Mouse (Mus musculus) liver, postnatal 0 days (tissue): ENCODE results near the gene Cxcl1. TPM values are rescaled to one million over a fixed set of nuclear protein-coding genes. Genes with fewer than 3 reads are reported as not detected.

Source experiments
- ATAC-seq: fragments of 200-750 bp; cut with Nextera tagmentation; 2 replicates; pipeline ENCODE4 v1.8.0; 2017; ENCODE audit warnings: mild to moderate bottlenecking, moderate library complexity
- DNase-seq: peaks from one replicate; pipeline ENCODE4 v3.0.0-alpha.2; 2016
- H3K27ac ChIP-seq: fragments of 300-500 bp; sonication (generic); 2 replicates; pipeline ENCODE4 v1.5.1; 2014; ENCODE audit warnings: antibody characterized with exemption, moderate library complexity, mild to moderate bottlenecking, low read depth
- H3K27me3 ChIP-seq: fragments of 300-500 bp; sonication (generic); 2 replicates; pipeline ENCODE4 v1.6.1; 2014; ENCODE audit warnings: low read length, control low read depth, mixed read lengths; ENCODE audit not compliant: insufficient read depth
- H3K36me3 ChIP-seq: fragments of 300-500 bp; sonication (generic); replicated peaks from 2 replicates; pipeline ENCODE4 v1.6.1; 2014; ENCODE audit warnings: mild to moderate bottlenecking, control low read depth, low read length, moderate library complexity, mixed read lengths; ENCODE audit not compliant: insufficient read depth
- H3K4me1 ChIP-seq: fragments of 300-500 bp; sonication (generic); 2 replicates; pipeline ENCODE4 v1.6.1; 2014; ENCODE audit warnings: antibody characterized with exemption, mild to moderate bottlenecking, control low read depth; ENCODE audit not compliant: insufficient read depth
- H3K4me2 ChIP-seq: fragments of 300-500 bp; sonication (generic); 2 replicates; pipeline ENCODE4 v1.6.1; 2014; ENCODE audit warnings: low read depth, mild to moderate bottlenecking, low read length, moderate library complexity, mixed read lengths
- H3K4me3 ChIP-seq: fragments of 300-500 bp; sonication (generic); 2 replicates; pipeline ENCODE4 v1.5.1; 2014; ENCODE audit warnings: low read depth, low read length
- H3K9ac ChIP-seq: fragments of 300-500 bp; sonication (generic); replicated peaks from 2 replicates; pipeline ENCODE4 v1.6.1; 2014; ENCODE audit warnings: mild to moderate bottlenecking, moderate library complexity
- H3K9me3 ChIP-seq: fragments of 300-500 bp; sonication (generic); 2 replicates; pipeline ENCODE4 v1.6.1; 2016; ENCODE audit warnings: mild to moderate bottlenecking, control low read depth, low read length, mixed read lengths
- CTCF ChIP-seq: sonication (generic); IDR thresholded peaks from 2 replicates; pipeline ENCODE4 v1.5.1; 2016; ENCODE audit warnings: antibody characterized with exemption, low read depth
- EP300 ChIP-seq: IDR thresholded peaks from 2 replicates; pipeline ENCODE4 v1.6.1; 2016; ENCODE audit warnings: antibody characterized with exemption, low read depth, mild to moderate bottlenecking
- WGBS: fragments of 180-500 bp; shearing (Covaris S2); extraction: QIAGEN DNeasy Blood & Tissue Kit; methylation state at CpG from one replicate; pipeline ENCODE4 v1.1.7; 2014; ENCODE audit not compliant: insufficient replicate concordance; 5-methylcytosine and 5-hydroxymethylcytosine counted together
- polyA plus RNA-seq: library from polyadenylated mRNA; unstranded; fragments of >200 nt; fragmentation: Nextera tagmentation; extraction: Ambion mirVana; gene quantifications from 2 replicates; pipeline ENCODE4 v1.2.1, GENCODE M21; 2015

The Cxcl1 gene
- polyA plus RNA-seq, 1 experiment from 2014 or later: 2.1 TPM

DNA sequence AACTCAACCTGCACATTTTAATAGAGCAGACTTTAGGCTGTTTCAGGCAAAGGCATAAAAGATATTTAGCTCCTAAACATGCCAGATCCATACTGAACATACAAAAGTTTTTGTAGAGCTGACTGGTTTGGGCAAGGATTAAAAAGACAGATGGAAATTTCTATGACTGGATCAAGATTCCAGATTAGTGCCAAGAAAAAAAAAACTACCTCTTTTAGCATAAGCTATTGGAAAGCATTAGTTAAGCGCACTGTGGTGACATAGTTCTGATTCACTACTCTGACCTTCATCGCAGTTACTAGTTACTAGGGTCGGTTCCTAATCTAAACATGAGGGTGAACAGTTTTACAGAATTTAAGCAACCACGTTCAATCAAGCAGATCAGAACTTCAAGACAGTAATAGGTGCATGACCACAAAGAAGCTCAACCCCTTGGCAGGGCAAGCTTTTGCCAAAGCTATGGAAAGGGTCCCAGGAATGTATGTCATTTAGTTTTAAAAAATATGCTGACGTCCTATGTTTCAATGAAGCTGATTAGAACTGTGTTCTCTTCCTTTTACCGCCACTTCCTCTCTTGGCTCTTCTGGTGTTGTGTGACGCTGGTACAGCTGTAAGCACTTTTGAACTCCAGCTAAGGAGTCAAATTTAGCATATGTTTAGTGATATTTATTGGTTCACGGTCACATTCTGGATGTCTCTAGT is 14.4 kb upstream of the Cxcl1 start:
- Histone ChIP-seq H3K27me3 (no peaks in the 10 kb centered on the region), H3K27ac (0 out of 2 replicates have a peak overlapping the region, but pooled peaks have one; percentile 0), H3K4me2 (no peak overlapping the region), H3K9ac (no peak overlapping the region), H3K4me3 (no peak overlapping the region), H3K9me3 (no peaks in the 10 kb centered on the region), H3K36me3 (no peaks in the 10 kb centered on the region), H3K4me1 (peaks cover 11% of the 10 kb centered on the region)
- ATAC-seq (no peak), DNase-seq (no peak)
- WGBS: 50% methylated on average over 8 of the region's 8 CpGs
- TF ChIP-seq CTCF: no peak
- no peak for TF ChIP-seq EP300

DNA sequence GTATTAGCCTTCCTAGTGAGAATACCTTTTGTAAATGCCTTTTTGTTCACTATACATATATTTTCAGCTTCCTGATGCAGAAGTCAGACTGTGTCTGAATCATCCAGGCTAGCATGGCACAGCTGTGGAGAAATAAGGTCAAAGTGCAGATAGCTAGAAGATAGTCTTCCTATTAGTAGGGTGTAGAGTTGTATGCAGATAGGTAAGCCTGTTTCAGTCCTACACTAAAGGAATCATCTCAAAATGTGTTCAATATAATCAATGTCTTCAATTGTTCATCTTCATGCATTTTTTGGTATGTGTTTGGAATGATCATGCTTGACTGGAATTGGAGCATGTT is 13.9 kb upstream of the Cxcl1 start:
- Histone ChIP-seq H3K27ac (0 out of 2 replicates have a peak overlapping the region, but pooled peaks have one; percentile 35), H3K27me3 (no peaks in the 10 kb centered on the region), H3K4me2 (no peak overlapping the region), H3K4me1 (peaks cover 11% of the 10 kb centered on the region), H3K9me3 (no peaks in the 10 kb centered on the region), H3K4me3 (no peak overlapping the region), H3K9ac (no peak overlapping the region), H3K36me3 (no peaks in the 10 kb centered on the region)
- ATAC-seq: no peak
- TF ChIP-seq EP300: no peak
- no peak for TF ChIP-seq CTCF
- DNase-seq: no peak

DNA sequence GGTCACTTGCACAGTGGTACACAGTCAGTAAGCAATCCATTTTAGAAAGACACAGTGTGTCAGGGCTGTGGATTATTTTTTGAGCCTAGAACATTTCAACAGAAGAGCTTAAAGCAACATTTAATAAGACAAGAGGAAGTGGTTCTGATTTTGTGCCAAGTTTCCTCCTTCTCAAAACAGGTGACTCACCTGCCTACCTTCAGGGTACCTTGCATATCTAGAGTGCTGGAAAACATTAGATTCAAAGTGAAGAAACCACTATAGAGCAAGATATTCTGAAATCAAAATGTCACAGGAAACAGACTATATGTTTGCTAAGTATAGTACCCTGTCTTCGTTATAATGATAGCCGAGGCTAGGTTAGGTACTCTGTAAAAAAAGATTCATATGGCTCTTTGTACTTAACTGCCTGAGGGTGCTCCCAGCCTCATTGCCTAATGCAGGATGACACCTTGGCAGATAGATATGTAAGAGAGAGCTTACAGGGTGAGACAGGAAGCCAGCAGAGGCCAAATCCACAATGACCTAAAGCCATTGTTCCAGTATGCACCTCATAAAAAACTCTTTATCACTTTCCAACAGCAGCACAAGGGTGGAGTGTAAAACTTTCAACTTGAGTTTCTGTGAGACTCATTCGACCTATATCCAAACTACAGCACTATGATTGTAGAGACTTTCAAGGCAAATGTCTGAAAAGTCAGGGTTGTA is 11.6 kb upstream of the Cxcl1 start:
- WGBS: 57% methylated on average over 3 of the region's 3 CpGs
- no peak overlapping the region for H3K9ac ChIP-seq
- no peaks in the 10 kb centered on the region for H3K36me3 ChIP-seq
- TF ChIP-seq CTCF (no peak), EP300 (no peak)
- H3K9me3 ChIP-seq: no peaks in the 10 kb centered on the region
- H3K27me3 ChIP-seq: no peaks in the 10 kb centered on the region
- no peak overlapping the region for H3K4me2 ChIP-seq
- ATAC-seq: no peak
- H3K27ac ChIP-seq: no peak overlapping the region
- no peak overlapping the region for H3K4me3 ChIP-seq
- peaks cover 12% of the 10 kb centered on the region for H3K4me1 ChIP-seq
- no peak for DNase-seq

DNA sequence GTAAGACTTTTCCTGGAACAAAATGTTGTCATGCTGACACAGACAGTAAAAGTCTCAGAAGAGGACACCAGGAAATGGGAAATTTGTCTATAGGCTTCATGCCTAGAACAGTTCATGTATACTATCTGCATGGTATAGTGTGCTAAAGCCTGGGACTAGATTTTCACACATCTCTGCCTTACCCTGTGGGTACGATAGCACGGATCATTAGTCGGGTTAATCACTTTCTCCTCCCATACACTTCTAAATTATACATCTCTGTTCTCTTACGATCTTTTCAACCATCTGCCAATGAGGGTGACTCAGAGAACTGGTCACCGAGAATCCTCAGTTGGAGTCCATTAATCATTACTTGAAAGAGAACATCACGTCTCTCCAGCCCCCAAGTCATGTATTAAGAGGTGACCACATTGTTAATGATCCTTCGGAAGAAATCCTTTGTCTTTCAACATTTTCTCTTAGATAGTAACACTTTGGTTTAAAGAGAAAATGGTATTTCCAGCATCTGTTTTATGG is 10.6 kb upstream of the Cxcl1 start:
- H3K4me2 ChIP-seq: no peak overlapping the region
- H3K4me1 ChIP-seq: peaks cover 21% of the 10 kb centered on the region
- DNase-seq: no peak
- H3K9ac ChIP-seq: no peak overlapping the region
- no peaks in the 10 kb centered on the region for H3K27me3 ChIP-seq
- no peak overlapping the region for H3K27ac ChIP-seq
- no peaks in the 10 kb centered on the region for H3K36me3 ChIP-seq
- 83% methylated on average over 7 of the region's 7 CpGs for WGBS
- H3K9me3 ChIP-seq: no peaks in the 10 kb centered on the region
- ATAC-seq: no peak
- no peak overlapping the region for H3K4me3 ChIP-seq
- TF ChIP-seq CTCF: no peak
- TF ChIP-seq EP300: no peak

DNA sequence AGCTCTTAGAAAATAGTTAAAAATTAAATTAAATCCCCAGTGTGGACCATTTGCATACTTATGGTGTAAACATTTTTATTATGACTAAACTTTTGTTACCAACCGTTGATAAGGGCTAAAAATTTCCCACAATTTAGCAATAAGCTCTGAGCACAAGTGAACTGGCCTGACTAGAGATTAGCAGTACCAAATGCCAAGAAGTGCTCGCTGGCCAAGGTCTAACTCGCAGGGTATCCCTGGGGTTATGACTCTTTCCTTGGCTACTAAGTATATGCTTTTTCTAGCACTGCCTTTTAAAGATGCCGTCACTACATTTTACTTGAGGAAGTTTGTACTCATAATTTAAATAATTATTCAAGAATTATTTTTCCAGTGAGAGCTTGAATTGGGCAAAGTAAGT is 10.0 kb upstream of the Cxcl1 start:
- no peak for DNase-seq
- TF ChIP-seq EP300 (no peak), CTCF (no peak)
- no peak for ATAC-seq
- 69% methylated on average over 4 of the region's 4 CpGs for WGBS
- Histone ChIP-seq H3K27me3 (no peaks in the 10 kb centered on the region), H3K4me1 (peaks cover 19% of the 10 kb centered on the region), H3K9ac (no peak overlapping the region), H3K4me3 (no peak overlapping the region), H3K36me3 (no peaks in the 10 kb centered on the region), H3K4me2 (no peak overlapping the region), H3K9me3 (no peaks in the 10 kb centered on the region), H3K27ac (no peak overlapping the region)

DNA sequence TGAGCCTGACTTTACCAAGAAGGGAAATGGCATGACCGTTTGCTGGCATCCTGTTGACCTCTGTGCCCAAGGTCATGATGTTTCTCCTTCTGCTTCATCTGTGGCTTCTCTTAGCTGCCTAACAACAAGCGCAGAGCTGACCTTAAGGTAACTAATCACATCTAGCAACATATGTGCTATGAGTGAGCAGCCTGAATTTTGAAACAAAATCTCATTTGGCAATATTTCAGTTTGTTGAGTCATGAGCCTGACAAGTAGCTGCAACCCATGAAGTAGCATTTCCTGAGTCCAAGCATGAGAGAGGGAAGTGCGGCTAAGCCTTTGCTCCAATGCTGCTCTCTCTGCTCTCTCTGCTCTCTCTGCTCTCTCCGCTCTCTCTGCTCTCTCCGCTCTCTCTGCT is 9.4 kb upstream of the Cxcl1 start:
- TF ChIP-seq EP300 (no peak), CTCF (no peak)
- ATAC-seq: peak; percentile 59

More for the DNA sequence above, 9.4 kb upstream of the Cxcl1 start:
- Histone ChIP-seq H3K9me3 (no peaks in the 10 kb centered on the region), H3K4me1 (peaks cover 18% of the 10 kb centered on the region), H3K4me3 (no peak overlapping the region), H3K9ac (no peak overlapping the region), H3K4me2 (no peak overlapping the region), H3K36me3 (no peaks in the 10 kb centered on the region), H3K27ac (no peak overlapping the region), H3K27me3 (no peaks in the 10 kb centered on the region)
- no peak for DNase-seq
- 77% methylated on average over 5 of the region's 5 CpGs for WGBS
